Mouse (Mus musculus) heart, adult 2 months (tissue): ENCODE data around the gene Gm20388. TPM values are rescaled to one million over a fixed set of nuclear protein-coding genes. Genes with fewer than 3 reads are reported as not detected.

Experiments used
- DNase-seq, 2 experiments: peaks; one replicate each; pipeline ENCODE4 v3.0.0; 2021
- H3K27ac ChIP-seq: fragments of 200-600 bp; 2 replicates; pipeline ENCODE4 v1.8.1; 2022
- H3K27me3 ChIP-seq: fragments of 200-500 bp; 2 replicates; pipeline ENCODE4 v1.6.1; 2012; ENCODE audit warnings: mild to moderate bottlenecking, low read length, inconsistent platforms, mixed read lengths; ENCODE audit not compliant: control insufficient read depth, insufficient read depth
- H3K36me3 ChIP-seq: fragments of 200-500 bp; 2 replicates; pipeline ENCODE4 v1.6.1; 2012; ENCODE audit warnings: low read length, inconsistent platforms; ENCODE audit not compliant: control insufficient read depth, insufficient read depth
- H3K4me1 ChIP-seq: fragments of 200-500 bp; 2 replicates; pipeline ENCODE4 v1.6.1; 2011; ENCODE audit warnings: low read length; ENCODE audit not compliant: control insufficient read depth, insufficient read depth
- H3K4me3 ChIP-seq: fragments of 200-600 bp; 2 replicates; pipeline ENCODE4 v1.8.1; 2022
- H3K79me2 ChIP-seq: fragments of 200-500 bp; replicated peaks from 2 replicates; pipeline ENCODE4 v1.6.1; 2012; ENCODE audit warnings: mild to moderate bottlenecking, inconsistent platforms, low read length, moderate library complexity, mixed read lengths; ENCODE audit not compliant: control insufficient read depth, insufficient read depth
- H3K9ac ChIP-seq: fragments of 200-500 bp; 2 replicates; pipeline ENCODE4 v1.6.1; 2012; ENCODE audit warnings: low read depth, mild to moderate bottlenecking, control low read depth, inconsistent platforms, low read length, mixed read lengths
- CTCF ChIP-seq: fragments of 200-600 bp; IDR thresholded peaks from 2 replicates; pipeline ENCODE4 v1.8.1; 2022; ENCODE audit warnings: antibody characterized with exemption, mild to moderate bottlenecking, moderate library complexity
- EP300 ChIP-seq: fragments of 200-500 bp; IDR thresholded peaks from 2 replicates; pipeline ENCODE4 v1.6.1; 2011; ENCODE audit warnings: low read depth, low read length, control low read depth; ENCODE audit not compliant: insufficient read depth
- POLR2A ChIP-seq: fragments of 200-500 bp; IDR thresholded peaks from 2 replicates; pipeline ENCODE4 v1.6.1; 2011; ENCODE audit warnings: mild to moderate bottlenecking, low read depth, low read length, control low read depth; ENCODE audit not compliant: insufficient read depth
- WGBS: fragments of 180-500 bp; shearing (Covaris S2); methylation state at CpG from one replicate; pipeline ENCODE4 v1.1.7; 2018; 5-methylcytosine and 5-hydroxymethylcytosine counted together
- intact Hi-C: fragments of 180-260 bp; cut with DNase I; formaldehyde crosslinking; loops from one replicate; pipeline ENCODE4 v1.15.1; 2025
- polyA plus RNA-seq: library from polyadenylated mRNA; depleted of rRNA; stranded (reverse); fragments of >200 nt; gene quantifications from 2 replicates; pipeline ENCODE4 v1.2.3, GENCODE M21; 2012
- total RNA-seq, 2 experiments: library from RNA; stranded (reverse); gene quantifications; 2 replicates each; pipeline ENCODE4 v1.2.3; 2021

The Gm20388 gene
- total and polyA plus RNA-seq, 3 experiments, result 1.8 to 32.3 TPM; not detected in 1

- intact Hi-C loops, result loop anchor here (10.0 kb wide), 1 partner anchor 93 kb away; no protein-coding TSS in a partner anchor
- whole genome bisulfite sequencing, result 85% methylated on average over 6 of the region's 6 CpGs
These were observed 2867.1 kb downstream of the Gm20388 start for GRCm38 (mm10) chr8:122777701-122778100.

DNA sequence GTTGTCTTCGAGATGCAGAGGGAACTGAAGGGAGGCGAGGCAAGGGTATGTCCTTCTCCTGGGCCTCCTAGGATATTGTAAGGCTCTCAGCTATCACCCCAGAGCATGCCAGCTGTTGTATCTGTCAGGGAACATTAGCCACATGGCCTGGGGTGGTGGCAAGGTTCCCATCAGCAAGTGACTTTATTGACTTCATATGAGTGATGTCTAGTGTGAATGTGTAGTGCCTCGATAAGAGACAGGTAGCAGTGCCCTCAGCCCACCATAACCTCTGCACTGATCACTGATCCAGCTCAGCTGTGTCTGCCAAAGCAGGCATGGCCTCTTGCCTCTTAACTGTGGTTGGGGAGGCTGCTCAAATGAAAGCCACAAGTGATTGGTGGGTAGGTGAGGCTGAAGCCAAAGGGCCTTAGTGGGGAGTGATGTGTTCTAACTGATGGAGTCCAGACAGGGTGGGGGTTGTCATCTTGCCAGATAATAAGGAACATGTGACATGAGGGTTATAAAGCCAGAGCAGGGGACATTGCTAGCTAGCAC, 2868.1 kb downstream of the Gm20388 start:
- 63% methylated on average over 3 of the region's 3 CpGs for WGBS
- H3K27ac ChIP-seq, result no peak overlapping the region
- no peak overlapping the region for H3K9ac ChIP-seq
- TF ChIP-seq CTCF (no peak), POLR2A (no peak)
- no peak overlapping the region for H3K4me3 ChIP-seq
- H3K4me1 ChIP-seq, result peaks cover 3% of the 10 kb centered on the region
- no peak for DNase-seq
- H3K27me3 ChIP-seq, result no peaks in the 10 kb centered on the region
- H3K36me3 ChIP-seq, result no peaks in the 10 kb centered on the region
- H3K79me2 ChIP-seq, result no peaks in the 10 kb centered on the region
- intact Hi-C loops, result loop anchor here (10.0 kb wide), 1 partner anchor 94 kb away; no protein-coding TSS in a partner anchor

More at GRCm38 (mm10) chr8:122777701-122778100, 2867.1 kb downstream of the Gm20388 start:
- no peaks in the 10 kb centered on the region for H3K36me3 ChIP-seq
- peaks cover 3% of the 10 kb centered on the region for H3K4me1 ChIP-seq
- TF ChIP-seq POLR2A (no peak), CTCF (no peak), EP300 (no peak)
- no peaks in the 10 kb centered on the region for H3K79me2 ChIP-seq
- DNase-seq, result no peak
- no peaks in the 10 kb centered on the region for H3K27me3 ChIP-seq
- no peak overlapping the region for H3K9ac ChIP-seq
- no peak overlapping the region for H3K4me3 ChIP-seq
- no peak overlapping the region for H3K27ac ChIP-seq

DNA sequence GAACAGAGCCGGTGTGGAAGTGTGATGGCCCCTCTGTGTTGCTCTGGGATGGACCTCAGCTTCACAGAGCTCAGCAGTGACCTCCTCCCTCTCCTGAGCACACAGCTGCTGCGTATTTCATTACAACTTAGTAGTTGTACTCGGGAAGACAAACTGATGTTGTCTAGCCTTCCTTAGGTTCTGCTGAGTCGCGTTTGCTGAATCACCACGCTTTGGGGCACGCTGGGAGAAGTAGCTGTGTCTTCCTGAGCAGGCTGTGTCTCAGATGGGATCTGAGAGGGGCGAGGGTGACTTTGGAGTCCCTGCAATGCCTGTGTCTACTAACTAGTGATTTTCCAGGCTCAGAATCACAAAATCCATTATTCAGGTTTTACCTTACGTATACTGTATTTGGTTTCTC, 2868.6 kb downstream of the Gm20388 start:
- Histone ChIP-seq H3K9ac (no peak overlapping the region), H3K4me3 (no peak overlapping the region), H3K27ac (no peak overlapping the region), H3K36me3 (no peaks in the 10 kb centered on the region), H3K4me1 (peaks cover 3% of the 10 kb centered on the region), H3K27me3 (no peaks in the 10 kb centered on the region), H3K79me2 (no peaks in the 10 kb centered on the region)
- intact Hi-C loops, result loop anchor here (10.0 kb wide), 1 partner anchor 94 kb away; no protein-coding TSS in a partner anchor
- DNase-seq, result no peak
- TF ChIP-seq CTCF (no peak), EP300 (no peak), POLR2A (no peak)
- WGBS, result 74% methylated on average over 9 of the region's 9 CpGs

DNA sequence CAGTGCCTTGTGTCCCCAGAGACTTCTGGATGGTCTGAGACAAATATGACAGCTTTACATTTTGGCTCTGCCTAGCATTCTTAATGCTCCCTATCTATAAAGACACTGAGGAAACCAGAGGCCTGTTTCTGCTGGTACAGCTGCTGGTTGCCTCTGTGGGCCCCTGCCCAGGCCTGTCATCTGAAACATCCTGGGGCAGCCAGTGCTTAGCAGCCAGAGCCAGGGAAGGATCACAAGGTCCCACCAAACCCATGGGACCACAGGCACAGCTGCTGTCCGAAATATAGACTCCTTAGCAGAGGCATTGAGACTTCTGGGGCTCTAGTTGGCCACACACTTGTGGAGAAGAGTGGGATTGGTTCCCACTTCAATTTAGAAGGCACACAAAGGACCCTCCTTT, 2874.1 kb downstream of the Gm20388 start:
- Histone ChIP-seq H3K4me1 (no peaks in the 10 kb centered on the region), H3K9ac (no peak overlapping the region), H3K36me3 (no peaks in the 10 kb centered on the region), H3K79me2 (no peaks in the 10 kb centered on the region), H3K4me3 (no peak overlapping the region), H3K27me3 (no peaks in the 10 kb centered on the region), H3K27ac (no peak overlapping the region)
- 69% methylated on average over 1 of the region's 1 CpGs for WGBS
- no peak for DNase-seq
- TF ChIP-seq CTCF (no peak), POLR2A (no peak), EP300 (no peak)
- intact Hi-C loops, result no loop called here

DNA sequence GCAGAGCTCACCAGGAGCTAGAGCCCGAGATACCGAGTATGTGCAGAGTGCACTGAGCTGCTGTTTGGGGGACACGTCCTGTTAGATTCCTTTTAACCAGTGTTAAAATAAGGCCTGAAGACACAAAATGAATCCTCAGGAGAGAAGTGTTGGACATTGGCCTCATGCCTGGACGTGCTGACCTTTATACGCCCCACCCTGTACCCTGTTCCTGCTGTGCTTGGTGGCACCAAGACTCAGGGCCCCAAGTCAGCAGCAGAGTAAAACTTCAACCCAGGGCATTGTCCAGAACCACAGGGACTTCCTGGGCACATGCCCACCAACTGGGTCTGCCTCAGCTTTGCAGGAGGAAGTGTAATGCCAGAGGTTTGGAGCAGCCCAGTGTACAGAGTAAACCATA, 2879.2 kb downstream of the Gm20388 start:
- H3K79me2 ChIP-seq, result no peaks in the 10 kb centered on the region
- H3K27ac ChIP-seq, result no peak overlapping the region
- H3K4me3 ChIP-seq, result no peak overlapping the region
- TF ChIP-seq CTCF (no peak), POLR2A (no peak), EP300 (no peak)
- H3K9ac ChIP-seq, result no peak overlapping the region
- H3K36me3 ChIP-seq, result no peaks in the 10 kb centered on the region
- no peaks in the 10 kb centered on the region for H3K27me3 ChIP-seq
- intact Hi-C loops, result no loop called here
- DNase-seq, result no peak
- 90% methylated on average over 5 of the region's 5 CpGs for whole genome bisulfite sequencing
- no peaks in the 10 kb centered on the region for H3K4me1 ChIP-seq

- 57% methylated on average over 18 of the region's 18 CpGs for WGBS
- H3K9ac ChIP-seq, result no peak overlapping the region; the same call in 1 of the 2 replicates
- no peaks in the 10 kb centered on the region for H3K27me3 ChIP-seq
- no peaks in the 10 kb centered on the region for H3K79me2 ChIP-seq
- H3K27ac ChIP-seq, result no peak overlapping the region
- intact Hi-C loops, result no loop called here
- H3K4me1 ChIP-seq, result no peaks in the 10 kb centered on the region
- DNase-seq, result peak; percentile 57 to 66
- H3K4me3 ChIP-seq, result no peak overlapping the region
- TF ChIP-seq EP300 (no peak), CTCF (peak; percentile 37), POLR2A (no peak)
- H3K36me3 ChIP-seq, result no peaks in the 10 kb centered on the region
These were observed 2882.9 kb downstream of the Gm20388 start for GRCm38 (mm10) chr8:122793375-122794174.
